Mouse (Mus musculus) cerebellum, adult 2 months (tissue): ENCODE measurements at regions not wholly inside any gene's neighbourhood (a gene's known extent, or its start where the extent isn't known, plus 50 kb on each side); places are given as distances from the start of the nearest gene placed in this dataset.

Experiments
- CTCF ChIP-seq: fragments of 200-500 bp; IDR thresholded peaks from 2 replicates; pipeline ENCODE4 v1.5.1; 2011; ENCODE audit warnings: low read depth, mild to moderate bottlenecking, control low read depth, low read length, moderate library complexity, borderline replicate concordance; ENCODE audit not compliant: insufficient read depth
- POLR2A ChIP-seq: fragments of 200-500 bp; IDR thresholded peaks from 2 replicates; pipeline ENCODE4 v1.6.1; 2011; ENCODE audit warnings: low read length, control low read depth, borderline replicate concordance; ENCODE audit not compliant: insufficient read depth

DNA sequence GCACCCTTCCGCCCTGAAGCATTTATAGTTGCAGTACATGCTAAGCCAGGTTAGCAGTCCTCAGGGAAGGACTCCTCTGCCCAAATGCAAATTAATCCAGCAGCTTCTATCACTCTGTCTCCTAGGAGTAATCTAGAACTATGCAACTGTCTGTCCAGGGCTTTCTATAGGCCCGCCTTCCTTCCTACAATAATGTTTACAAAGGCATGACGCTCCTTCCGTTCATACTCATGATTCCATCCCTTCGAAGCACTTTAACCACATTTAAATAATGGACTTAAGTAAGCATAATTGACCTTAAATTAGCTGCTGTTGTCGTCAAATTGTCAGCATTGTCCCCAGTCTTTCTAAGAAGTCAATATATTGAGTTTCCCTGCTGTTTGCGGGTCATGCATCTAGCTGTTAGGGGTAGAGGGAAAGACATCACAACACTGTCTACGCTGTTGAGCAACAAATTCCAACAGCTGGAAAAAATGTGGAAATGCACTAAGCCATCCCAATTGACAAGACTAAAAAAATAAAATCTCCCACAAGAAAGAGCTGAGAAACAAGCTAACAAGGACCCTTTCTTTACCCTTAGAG, 166.3 kb downstream of the Iqub start:
- TF ChIP-seq CTCF (no peak), POLR2A (no peak)
